Mouse (Mus musculus): ENCODE measurements around the gene Ubfd1. TPM values are rescaled to one million over a fixed set of nuclear protein-coding genes. Genes with fewer than 3 reads are reported as not detected.

Gene Ubfd1
- polyA plus RNA-seq, 1 experiment: 42.2 TPM

- no peak overlapping the region for H3K4me3 ChIP-seq (ENCODE audit: insufficient read depth, low read length)
- no peaks in the 10 kb centered on the region for H3K4me1 ChIP-seq (ENCODE audit: control insufficient read depth, insufficient read depth, low read length)
- no peak overlapping the region for H3K27ac ChIP-seq (ENCODE audit: insufficient read depth, low read length)
- TF ChIP-seq CTCF (IDR thresholded peaks at IDR 0.05; ENCODE audit: extremely low read depth, insufficient read depth, low read length) (no peak), POLR2A (IDR thresholded peaks at IDR 0.05; ENCODE audit: extremely low read depth, insufficient read depth, low read length) (no peak)
These were observed 41.2 kb downstream of the Ubfd1 start for GRCm38 (mm10) chr7:122108206-122108605.

DNA sequence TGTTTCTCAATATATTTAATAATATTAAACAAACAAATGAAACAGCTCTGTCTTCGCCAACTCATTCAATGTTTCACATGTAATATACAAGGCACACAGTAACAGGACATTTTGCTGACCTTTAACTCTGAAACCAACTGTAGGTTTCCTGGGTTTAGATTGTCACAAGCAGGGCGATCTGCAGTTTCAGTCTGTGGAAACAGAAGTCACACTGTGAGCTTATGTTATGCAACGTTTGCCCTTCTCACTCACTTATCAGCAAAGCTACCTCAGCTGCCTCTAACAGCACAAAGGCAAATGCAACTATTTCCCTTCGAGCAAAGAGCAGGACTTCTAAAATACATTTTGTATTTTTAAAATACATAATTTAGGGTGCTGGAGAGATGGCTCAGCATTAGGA lies 56.5 kb downstream of the Ubfd1 start:
- no peak overlapping the region for H3K4me3 ChIP-seq (ENCODE audit: insufficient read depth, low read length)
- no peaks in the 10 kb centered on the region for H3K4me1 ChIP-seq (ENCODE audit: control insufficient read depth, insufficient read depth, low read length)
- H3K27ac ChIP-seq (ENCODE audit: insufficient read depth, low read length): no peak overlapping the region
- TF ChIP-seq POLR2A (IDR thresholded peaks at IDR 0.05; ENCODE audit: extremely low read depth, insufficient read depth, low read length) (no peak), CTCF (IDR thresholded peaks at IDR 0.05; ENCODE audit: extremely low read depth, insufficient read depth, low read length) (no peak)

- Histone ChIP-seq H3K27ac (ENCODE audit: insufficient read depth, low read length) (no peak overlapping the region), H3K4me3 (ENCODE audit: insufficient read depth, low read length) (no peak overlapping the region), H3K4me1 (ENCODE audit: control insufficient read depth, insufficient read depth, low read length) (no peaks in the 10 kb centered on the region)
- TF ChIP-seq POLR2A (IDR thresholded peaks at IDR 0.05; ENCODE audit: extremely low read depth, insufficient read depth, low read length) (no peak), CTCF (IDR thresholded peaks at IDR 0.05; ENCODE audit: extremely low read depth, insufficient read depth, low read length) (no peak)
These were observed 58.7 kb downstream of the Ubfd1 start for GRCm38 (mm10) chr7:122125636-122126035.

DNA sequence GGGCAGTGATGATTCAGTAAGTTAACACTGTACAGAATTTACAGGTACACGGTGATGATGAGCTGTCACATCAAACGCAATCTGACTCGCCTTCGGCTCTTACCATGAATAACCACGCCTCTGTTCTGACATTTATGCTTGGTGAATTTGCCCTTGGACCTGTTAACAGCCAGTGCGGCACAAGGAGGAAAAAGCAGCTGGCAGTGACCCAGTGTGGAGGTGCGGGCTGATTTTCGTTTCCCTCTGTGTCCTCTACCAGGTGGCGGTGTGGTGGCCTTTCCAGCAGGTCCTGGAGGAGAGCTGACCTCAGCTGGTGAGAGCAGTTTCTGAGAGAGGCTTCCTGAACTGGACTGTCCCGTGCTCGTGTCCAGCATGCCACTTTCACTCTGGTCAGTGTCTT lies 60.0 kb downstream of the Ubfd1 start:
- no peak for TF ChIP-seq CTCF (IDR thresholded peaks at IDR 0.05; ENCODE audit: extremely low read depth, insufficient read depth, low read length)
- TF ChIP-seq POLR2A (IDR thresholded peaks at IDR 0.05; ENCODE audit: extremely low read depth, insufficient read depth, low read length): no peak

More for the DNA sequence above, 60.0 kb downstream of the Ubfd1 start:
- Histone ChIP-seq H3K4me3 (ENCODE audit: insufficient read depth, low read length) (no peak overlapping the region), H3K4me1 (ENCODE audit: control insufficient read depth, insufficient read depth, low read length) (no peaks in the 10 kb centered on the region), H3K27ac (ENCODE audit: insufficient read depth, low read length) (no peak overlapping the region)

Other genes with a start within 250 kb of the Ubfd1 start
- gene Scnn1b, start 202.1 kb upstream of the Ubfd1 start, polyA plus RNA-seq (2012; rRNA removed): 0.06 and 0.15 TPM in 2 replicates
- 28.9 and 30.9 TPM in 2 replicates for gene Cog7, start 85.5 kb upstream of the Ubfd1 start, polyA plus RNA-seq (2012; rRNA removed)
- 31.0 and 31.5 TPM in 2 replicates for gene Gga2, start 46.0 kb upstream of the Ubfd1 start, polyA plus RNA-seq (2012; rRNA removed)
- gene Ears2, start 88 bp downstream of the Ubfd1 start, polyA plus RNA-seq (2012; rRNA removed): 4.8 and 6.0 TPM in 2 replicates
- gene Ndufab1, start 34.7 kb downstream of the Ubfd1 start, polyA plus RNA-seq (2012; rRNA removed): 199 and 201 TPM in 2 replicates
- 1.6 and 2.1 TPM in 2 replicates for gene Palb2, start 65.8 kb downstream of the Ubfd1 start, polyA plus RNA-seq (2012; rRNA removed)
- gene Dctn5, start 65.9 kb downstream of the Ubfd1 start, polyA plus RNA-seq (2012; rRNA removed): 124 and 126 TPM in 2 replicates
- 3.3 and 3.7 TPM in 2 replicates for gene Plk1, start 92.3 kb downstream of the Ubfd1 start, polyA plus RNA-seq (2012; rRNA removed)
- 0.10 and 0.13 TPM in 2 replicates for gene Ern2, start 119.0 kb downstream of the Ubfd1 start, polyA plus RNA-seq (2012; rRNA removed)
- 2.2 and 2.3 TPM in 2 replicates for gene Chp2, start 152.3 kb downstream of the Ubfd1 start, polyA plus RNA-seq (2012; rRNA removed)
- 767 and 768 TPM in 2 replicates for gene Prkcb, start 221.6 kb downstream of the Ubfd1 start, polyA plus RNA-seq (2012; rRNA removed)

Measured in cortical plate, adult 2 months (tissue).